Mouse (Mus musculus) brain, embryonic 14.5 days (tissue): Measurements from ENCODE around the gene Slco1a5.

Source experiments
- CTCF ChIP-seq: fragments of 200-500 bp; IDR thresholded peaks from 2 replicates; pipeline ENCODE4 v1.5.1; 2012; ENCODE audit warnings: inconsistent platforms, mild to moderate bottlenecking, moderate library complexity, borderline replicate concordance; ENCODE audit not compliant: insufficient read depth, insufficient read length; ENCODE audit errors: extremely low read depth
- POLR2A ChIP-seq: fragments of 200-500 bp; IDR thresholded peaks from 2 replicates; pipeline ENCODE4 v1.6.1; 2012; ENCODE audit warnings: mild to moderate bottlenecking, inconsistent platforms, borderline replicate concordance; ENCODE audit not compliant: poor library complexity, insufficient read depth, insufficient read length, severe bottlenecking; ENCODE audit errors: extremely low read depth

DNA sequence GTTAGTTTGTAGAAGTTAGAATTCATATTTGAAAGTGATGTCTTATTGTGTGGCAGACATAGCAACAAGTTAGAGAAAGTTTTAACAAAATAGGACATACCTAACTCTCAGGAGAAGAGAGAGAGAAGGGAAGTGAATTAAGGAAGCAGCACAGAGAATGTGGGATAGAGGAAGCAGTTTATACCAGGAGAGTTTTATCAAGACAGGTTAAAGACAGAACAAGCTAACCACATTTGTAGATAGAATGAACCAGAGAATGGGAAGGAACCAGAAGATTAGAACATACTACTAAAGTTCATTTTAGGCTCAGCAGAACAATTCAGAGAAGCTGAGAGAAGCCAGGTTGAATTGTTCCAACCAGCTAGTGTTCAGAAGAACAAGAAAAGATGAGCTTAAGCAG, 122.3 kb downstream of the Slco1a5 start:
- no peak for TF ChIP-seq CTCF
- TF ChIP-seq POLR2A, result no peak
